Mouse (Mus musculus): Measurements from ENCODE around the gene Itih4.

DNA sequence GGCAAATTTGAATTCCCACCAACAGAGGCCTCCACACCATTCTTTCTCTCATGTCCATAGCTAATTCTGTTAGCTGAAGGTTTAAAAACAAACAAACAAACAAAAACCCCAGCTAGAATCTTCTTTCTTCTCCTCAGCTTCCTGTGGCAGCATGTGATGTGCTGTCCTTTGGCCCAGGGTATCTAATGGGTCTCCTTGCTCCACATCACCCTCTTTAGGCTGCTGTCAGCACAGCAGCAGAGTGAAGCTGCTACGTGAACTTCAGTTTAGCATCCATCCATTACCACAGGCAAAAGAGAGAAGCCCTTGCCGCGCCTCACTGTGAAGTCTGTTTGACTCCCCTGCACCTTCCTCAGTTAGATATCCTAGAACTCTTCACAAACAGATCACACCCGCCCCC is 28.3 kb upstream of the Itih4 start:
- TF ChIP-seq CTCF (conservative IDR thresholded peaks at IDR 0.05; ENCODE audit: low read length): peak; percentile 40
- no peak for TF ChIP-seq NANOG (IDR thresholded peaks at IDR 0.05; ENCODE audit: borderline replicate concordance, low read length)
- TF ChIP-seq POU5F1 (IDR thresholded peaks at IDR 0.05; ENCODE audit: borderline replicate concordance, low read length): no peak
